Mouse (Mus musculus): Measurements from ENCODE around the gene Olfr107. TPM values are rescaled to one million over a fixed set of nuclear protein-coding genes. Genes with fewer than 3 reads are reported as not detected.

The Olfr107 gene
- total RNA-seq (2021), result not detected
- long read RNA-seq, experiment 1, result 0 reads
- long read RNA-seq, experiment 2, result 0 reads

DNA sequence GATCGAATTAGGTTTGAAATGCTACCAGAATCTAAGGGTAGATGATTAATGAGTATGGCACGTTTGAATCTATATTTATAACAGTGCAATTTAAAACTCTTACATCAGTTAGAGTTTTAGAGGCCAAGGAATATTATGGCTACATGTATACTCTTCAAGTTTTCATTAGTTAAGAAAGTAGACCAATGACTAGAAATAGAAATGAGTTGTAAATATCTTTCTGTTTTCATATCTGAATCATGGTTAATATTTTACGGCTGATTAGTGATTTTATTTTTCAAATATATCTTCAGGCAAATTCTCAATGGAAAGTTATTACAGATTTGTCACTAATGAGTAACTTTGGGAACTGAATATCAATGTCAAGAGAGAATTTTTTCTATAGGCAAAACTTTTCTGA is at the start of gene Olfr107:
TSS of gene Olfr107 (plus strand) at position 301 of the 400 bp plus-strand sequence.
- DNase-seq, result no peak

DNA sequence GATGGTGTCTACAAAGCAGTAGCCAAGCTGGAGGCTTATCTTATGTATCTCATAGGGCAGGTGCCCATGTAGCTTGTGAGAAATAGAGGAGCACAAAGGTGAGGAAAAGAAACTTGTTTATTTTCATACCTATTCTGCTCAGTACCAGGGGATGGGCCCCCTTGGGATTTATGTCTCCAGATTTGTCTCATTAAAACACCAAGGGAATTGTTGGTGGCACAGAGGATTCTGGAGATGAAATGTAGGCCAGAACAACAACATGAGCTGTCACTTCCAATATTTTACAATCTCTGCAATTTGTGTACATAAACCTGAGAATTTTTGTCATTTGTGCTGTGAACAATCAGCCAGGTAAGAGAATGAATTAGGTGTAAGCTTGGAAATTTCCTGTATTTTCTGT is 39.7 kb upstream of the Olfr107 start, which contains the start of gene Olfr104-ps:
TSS of gene Olfr104-ps (plus strand) at position 301 of the 400 bp plus-strand sequence.
- no peak for DNase-seq

DNA sequence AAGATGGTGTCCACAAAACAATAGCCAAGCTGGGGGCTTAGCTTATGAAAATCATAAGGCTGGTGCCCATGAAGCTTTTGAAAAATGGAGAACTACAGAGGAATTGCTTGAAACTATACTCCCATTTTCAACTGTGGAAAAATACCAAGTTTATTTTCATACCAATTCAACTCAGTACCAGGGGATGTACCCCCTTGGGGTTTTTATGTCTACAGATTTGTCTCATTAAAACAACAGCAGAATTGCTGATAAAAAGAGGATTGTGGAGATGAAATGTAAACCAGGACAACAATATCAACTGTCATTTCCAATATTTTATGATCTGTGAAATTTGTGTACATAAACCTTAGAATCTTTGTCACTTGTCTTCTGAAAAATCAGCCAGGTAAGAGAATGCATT is 20.3 kb upstream of the Olfr107 start, which contains the start of gene Olfr105-ps:
TSS of gene Olfr105-ps (plus strand) at position 301 of the 400 bp plus-strand sequence.
- no peak for DNase-seq

DNA sequence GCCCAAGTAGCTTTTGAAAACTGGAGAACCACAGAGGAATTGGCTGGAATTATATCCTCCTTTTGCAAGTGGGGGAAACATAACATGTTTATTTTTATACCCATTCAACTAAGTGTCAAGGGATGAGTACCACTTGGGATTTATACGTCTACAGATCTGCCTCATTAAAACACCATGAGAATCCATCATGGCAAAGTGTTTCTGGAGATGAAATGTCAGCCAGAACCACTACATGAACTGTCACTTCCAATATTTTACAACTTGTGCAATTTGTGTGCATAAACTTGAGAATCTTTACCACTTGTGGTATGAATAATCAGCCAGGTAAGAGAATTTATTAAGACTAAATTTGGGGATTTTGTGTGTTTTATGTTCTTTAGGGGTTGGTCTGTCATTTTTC is 8.9 kb upstream of the Olfr107 start, which contains the start of gene Olfr106-ps:
TSS of gene Olfr106-ps (plus strand) at position 301 of the 400 bp plus-strand sequence.
- DNase-seq, result no peak

- no peak for DNase-seq
These were observed 14.4 kb downstream of the Olfr107 start for GRCm38 (mm10) chr17:37413380-37413779.

DNA sequence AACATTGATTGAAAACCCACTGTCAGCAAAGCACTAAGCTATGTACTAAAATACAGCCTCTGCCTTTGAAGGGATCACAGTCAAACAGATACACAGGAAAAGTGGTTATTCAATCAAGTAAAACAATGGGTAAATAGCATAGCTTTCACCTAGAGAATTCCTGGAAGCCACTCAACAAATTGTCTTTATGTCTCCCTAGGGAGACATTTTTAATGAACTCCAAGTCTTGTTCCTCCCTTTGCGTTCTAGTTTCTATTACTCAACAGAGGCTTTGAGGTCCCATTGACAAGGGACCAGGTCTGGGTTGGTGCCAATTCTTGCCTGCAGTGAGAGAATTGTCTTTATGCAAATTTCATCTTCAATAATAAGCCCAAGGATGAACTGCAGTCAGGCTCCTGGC is 46.2 kb downstream of the Olfr107 start, which contains the start of gene Olfr108:
TSS of gene Olfr108 (plus strand) at position 301 of the 400 bp plus-strand sequence.
- DNase-seq, result no peak

Other genes with a start within 250 kb of the Olfr107 start
- gene Olfr93, start 237.7 kb upstream of the Olfr107 start, total RNA-seq (2021), result not detected
- gene Ubd, start 205.3 kb upstream of the Olfr107 start, total RNA-seq (2021), result 1 to 10 TPM in 1 of 2 experiments, not detected in 1; 1.2 TPM
- gene Olfr94, start 198.2 kb upstream of the Olfr107 start, total RNA-seq (2021), result not detected
- not detected for gene Olfr95, start 186.1 kb upstream of the Olfr107 start, total RNA-seq (2021)
- not detected for gene Olfr96, start 179.1 kb upstream of the Olfr107 start, total RNA-seq (2021)
- gene Olfr97, start 161.9 kb upstream of the Olfr107 start, total RNA-seq (2021), result not detected
- gene Olfr98, start 135.5 kb upstream of the Olfr107 start, total RNA-seq (2021), result not detected
- 1 to 10 TPM; 4.1 to 5.4 TPM for gene H2-M3, start 129.0 kb upstream of the Olfr107 start, total RNA-seq (2021)
- gene Olfr99, start 115.8 kb upstream of the Olfr107 start, total RNA-seq (2021), result not detected
- not detected for gene Olfr101, start 94.9 kb upstream of the Olfr107 start, total RNA-seq (2021)
- not detected for gene Olfr102, start 82.2 kb upstream of the Olfr107 start, total RNA-seq (2021)
- not detected for gene Olfr103, start 59.5 kb upstream of the Olfr107 start, total RNA-seq (2021)
- not detected for gene Olfr104-ps, start 39.6 kb upstream of the Olfr107 start, total RNA-seq (2021)
- not detected for gene Olfr105-ps, start 20.2 kb upstream of the Olfr107 start, total RNA-seq (2021)
- gene Olfr106-ps, start 8.8 kb upstream of the Olfr107 start, total RNA-seq (2021), result not detected
- not detected for gene Olfr108, start 46.3 kb downstream of the Olfr107 start, total RNA-seq (2021)
- gene Olfr109, start 59.7 kb downstream of the Olfr107 start, total RNA-seq (2021), result not detected
- gene H2-M2, start 84.3 kb downstream of the Olfr107 start, total RNA-seq (2021), result 1 to 10 TPM in 1 of 2 experiments, not detected in 1; 1.3 TPM
- gene Olfr110, start 93.2 kb downstream of the Olfr107 start, total RNA-seq (2021), result not detected
- gene Olfr111, start 108.8 kb downstream of the Olfr107 start, total RNA-seq (2021), result not detected
- gene Olfr112, start 170.2 kb downstream of the Olfr107 start, total RNA-seq (2021), result not detected
- gene Olfr113, start 178.4 kb downstream of the Olfr107 start, total RNA-seq (2021), result not detected
- gene Olfr114, start 193.5 kb downstream of the Olfr107 start, total RNA-seq (2021), result not detected
- gene Olfr115, start 227.9 kb downstream of the Olfr107 start, total RNA-seq (2021), result not detected
- not detected for gene Olfr116, start 228.0 kb downstream of the Olfr107 start, total RNA-seq (2021)

All from heart, adult 18-20 months (tissue).